Mouse (Mus musculus) erythroid progenitor cell, adult 5-6 weeks (primary cell): Measurements from ENCODE around the gene Ndufa12. TPM values are rescaled to one million over a fixed set of nuclear protein-coding genes. Genes with fewer than 3 reads are reported as not detected.

Experiments used
- total RNA-seq, 2 experiments: library from RNA; stranded (forward) in 1 of 2; stranded (reverse) in 1 of 2; fragments of 150-400 nt in 1 of 2; fragments of 186-747, 209-891 nt in 1 of 2; gene quantifications; 2 replicates each; pipeline versions ENCODE4 v1.2.3 to v1.2.4; 2015 to 2017; ENCODE audit warnings: low replicate concordance in 2 of 2

Gene Ndufa12
- total RNA-seq, 2 experiments from 2014 or later = 44.4 to 56.6 TPM

Other genes starting within 250 kb of the Ndufa12 start
- 18.0 and 25.6 TPM in 2 replicates for gene Vezt, start 162.9 kb upstream of the Ndufa12 start, total RNA-seq (2015; ENCODE audit: low replicate concordance)
- gene Vezt, start 162.9 kb upstream of the Ndufa12 start, total RNA-seq (2017; ENCODE audit: low replicate concordance) = 20.4 and 20.5 TPM in 2 replicates
- 7.9 and 13.0 TPM in 2 replicates for gene Fgd6, start 162.7 kb upstream of the Ndufa12 start, total RNA-seq (2015; ENCODE audit: low replicate concordance)
- gene Fgd6, start 162.7 kb upstream of the Ndufa12 start, total RNA-seq (2017; ENCODE audit: low replicate concordance) = 9.4 and 13.7 TPM in 2 replicates
- 0.84 and 2.2 TPM in 2 replicates for gene Nr2c1, start 50.7 kb upstream of the Ndufa12 start, total RNA-seq (2015; ENCODE audit: low replicate concordance)
- gene Nr2c1, start 50.7 kb upstream of the Ndufa12 start, total RNA-seq (2017; ENCODE audit: low replicate concordance) = 0.64 and 1.4 TPM in 2 replicates
- not detected in 2 replicates for gene Gm4792, start 100.0 kb downstream of the Ndufa12 start, total RNA-seq (2015; ENCODE audit: low replicate concordance)
- not detected in 2 replicates for gene Gm4792, start 100.0 kb downstream of the Ndufa12 start, total RNA-seq (2017; ENCODE audit: low replicate concordance)
- gene Tmcc3, start 113.2 kb downstream of the Ndufa12 start, total RNA-seq (2015; ENCODE audit: low replicate concordance) = 0.36 and 1.3 TPM in 2 replicates
- 0.45 and 1.0 TPM in 2 replicates for gene Tmcc3, start 113.2 kb downstream of the Ndufa12 start, total RNA-seq (2017; ENCODE audit: low replicate concordance)